Mouse (Mus musculus) lung, embryonic 15.5 days (tissue): ENCODE results near the gene Zbtb8os. TPM values are rescaled to one million over a fixed set of nuclear protein-coding genes. Genes with fewer than 3 reads are reported as not detected.
A peak's percentile ranks its signal among the peaks of the same experiment; 100 is the strongest.

ENCODE experiments used
- ATAC-seq: fragments of 200-750 bp; cut with Nextera tagmentation; 2 replicates; pipeline ENCODE4 v1.8.0; 2017; ENCODE audit warnings: moderate number of reproducible peaks, borderline replicate concordance; ENCODE audit not compliant: low FRiP score, low TSS enrichment; ENCODE audit errors: extremely low read depth
- H3K27ac ChIP-seq: fragments of 300-500 bp; sonication (generic); 2 replicates; pipeline ENCODE4 v1.5.1; 2015; ENCODE audit warnings: moderate library complexity, mild to moderate bottlenecking, inconsistent platforms
- H3K27me3 ChIP-seq: fragments of 300-500 bp; sonication (generic); 2 replicates; pipeline ENCODE4 v1.6.1; 2015; ENCODE audit warnings: inconsistent platforms
- H3K36me3 ChIP-seq: fragments of 300-500 bp; sonication (generic); 2 replicates; pipeline ENCODE4 v1.6.1; 2015; ENCODE audit warnings: inconsistent platforms
- H3K4me1 ChIP-seq: fragments of 300-500 bp; sonication (generic); 2 replicates; pipeline ENCODE4 v1.6.1; 2015; ENCODE audit warnings: inconsistent platforms
- H3K4me2 ChIP-seq: fragments of 300-500 bp; sonication (generic); 2 replicates; pipeline ENCODE4 v1.6.1; 2015; ENCODE audit warnings: inconsistent platforms, mild to moderate bottlenecking, moderate library complexity
- H3K4me3 ChIP-seq: fragments of 300-500 bp; sonication (generic); 2 replicates; pipeline ENCODE4 v1.5.1; 2015; ENCODE audit warnings: mild to moderate bottlenecking, inconsistent platforms
- H3K9ac ChIP-seq: fragments of 300-500 bp; sonication (generic); 2 replicates; pipeline ENCODE4 v1.6.1; 2015; ENCODE audit warnings: inconsistent platforms
- H3K9me3 ChIP-seq: fragments of 300-500 bp; sonication (generic); 2 replicates; pipeline ENCODE4 v1.6.1; 2016; ENCODE audit warnings: inconsistent platforms
- WGBS: fragments of 180-500 bp; shearing (Covaris S2); methylation state at CpG from one replicate; pipeline ENCODE4 v1.1.7; 2015; 5-methylcytosine and 5-hydroxymethylcytosine counted together
- polyA plus RNA-seq: library from polyadenylated mRNA; unstranded; fragments of >200 nt; fragmentation: Nextera tagmentation; extraction: Ambion mirVana; gene quantifications from 2 replicates; pipeline ENCODE4 v1.2.1, GENCODE M21; 2015

Gene Zbtb8os
- polyA plus RNA-seq, 1 experiment from 2014 or later, result 44.0 TPM

DNA sequence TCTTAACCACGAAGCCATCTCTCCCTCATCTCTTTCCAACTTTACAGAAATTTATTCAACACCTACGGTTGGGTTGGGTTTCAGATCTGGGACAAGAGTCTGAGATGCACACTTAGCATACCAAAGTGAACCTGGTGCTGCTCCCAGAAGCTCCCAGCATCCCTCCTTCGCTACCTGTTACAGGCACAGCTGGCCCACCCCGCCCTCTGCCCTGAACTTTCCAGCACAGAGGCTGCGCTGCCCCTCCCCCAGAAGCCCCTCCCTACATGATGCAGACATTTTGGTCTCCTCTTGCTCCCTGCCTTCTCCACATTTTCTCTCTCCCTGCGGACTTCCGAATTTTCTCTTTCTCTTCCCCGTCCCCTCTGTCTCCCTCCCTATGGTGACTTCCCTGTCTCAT lies 45.7 kb downstream of the Zbtb8os start:
- H3K4me2 ChIP-seq, result no peak overlapping the region
- H3K27me3 ChIP-seq, result no peaks in the 10 kb centered on the region
- H3K9me3 ChIP-seq, result no peaks in the 10 kb centered on the region
- no peak for ATAC-seq
- H3K9ac ChIP-seq, result no peak overlapping the region
- no peak overlapping the region for H3K27ac ChIP-seq
- no peak overlapping the region for H3K4me3 ChIP-seq
- 71% methylated on average over 8 of the region's 8 CpGs for WGBS
- H3K36me3 ChIP-seq, result no peaks in the 10 kb centered on the region
- H3K4me1 ChIP-seq, result peaks cover 19% of the 10 kb centered on the region

DNA sequence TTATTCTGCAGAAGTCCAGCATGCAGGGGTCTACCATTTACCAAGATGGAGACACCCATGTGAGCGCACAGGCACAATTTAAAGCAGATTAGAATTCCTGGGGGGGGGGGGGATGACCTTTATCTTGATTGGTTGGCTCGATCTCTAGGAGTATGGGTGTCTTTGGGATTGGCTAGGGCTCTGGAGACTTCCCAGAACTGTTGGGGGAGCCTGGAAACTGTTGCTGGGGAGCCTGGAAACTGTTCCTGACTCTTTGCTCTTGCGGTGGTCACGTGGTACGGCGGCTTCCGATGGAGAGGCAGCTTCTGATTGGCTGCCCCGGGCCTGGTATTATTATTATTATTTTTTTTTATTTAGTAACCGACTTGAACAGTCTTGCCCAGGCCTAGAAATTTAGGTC lies 46.5 kb downstream of the Zbtb8os start:
- Histone ChIP-seq H3K36me3 (no peaks in the 10 kb centered on the region), H3K4me1 (peaks cover 14% of the 10 kb centered on the region), H3K27ac (no peak overlapping the region), H3K9me3 (no peaks in the 10 kb centered on the region), H3K4me3 (no peak overlapping the region), H3K4me2 (no peak overlapping the region), H3K27me3 (no peaks in the 10 kb centered on the region), H3K9ac (no peak overlapping the region)
- 90% methylated on average over 9 of the region's 9 CpGs for WGBS
- no peak for ATAC-seq

DNA sequence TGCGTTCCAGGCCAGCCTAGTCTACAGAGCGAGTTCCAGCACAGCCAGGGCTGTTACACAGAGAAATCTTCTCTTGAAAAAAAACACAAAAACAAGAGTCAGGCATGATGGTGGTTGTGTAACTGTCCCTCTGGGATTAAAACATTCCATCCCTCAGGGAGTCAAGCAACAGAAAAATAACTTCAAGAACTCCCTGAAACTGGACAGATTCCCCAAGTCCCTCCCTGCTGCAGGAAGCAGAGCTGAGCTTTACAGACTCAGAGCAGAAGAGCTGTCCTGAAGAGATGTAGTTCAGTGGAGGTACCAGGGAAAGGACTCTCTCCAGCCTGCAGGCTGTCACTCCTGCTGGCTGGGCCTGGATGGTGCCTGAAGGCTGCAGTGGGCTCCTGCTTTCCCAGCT lies 47.0 kb downstream of the Zbtb8os start:
- Histone ChIP-seq H3K9ac (no peak overlapping the region), H3K4me1 (peaks cover 14% of the 10 kb centered on the region), H3K27me3 (no peaks in the 10 kb centered on the region), H3K4me2 (no peak overlapping the region), H3K27ac (0 out of 2 replicates have a peak overlapping the region, but pooled peaks have one; percentile 21), H3K9me3 (no peaks in the 10 kb centered on the region), H3K4me3 (no peak overlapping the region), H3K36me3 (no peaks in the 10 kb centered on the region)
- 90% methylated on average over 2 of the region's 2 CpGs for WGBS
- no peak for ATAC-seq

DNA sequence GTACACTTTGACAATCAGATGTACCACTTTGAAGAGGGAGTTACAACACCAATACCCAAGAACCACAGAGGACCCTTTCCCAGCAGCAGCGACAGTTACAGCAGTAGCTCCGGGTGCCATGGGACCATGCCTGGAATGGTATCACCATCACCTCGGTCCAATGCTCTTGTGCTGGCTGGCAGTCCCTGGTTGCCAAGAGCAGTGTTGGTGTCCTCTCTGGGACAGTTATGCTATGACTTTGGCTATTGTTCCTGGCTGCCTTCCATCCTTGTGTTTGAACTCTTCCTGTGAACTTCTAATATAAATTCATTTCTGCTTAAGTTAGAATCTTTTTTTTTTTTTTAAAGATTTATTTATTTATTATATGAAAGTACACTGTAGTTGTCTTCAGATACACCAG lies 48.1 kb downstream of the Zbtb8os start:
- Histone ChIP-seq H3K36me3 (no peaks in the 10 kb centered on the region), H3K27me3 (no peaks in the 10 kb centered on the region), H3K9ac (no peak overlapping the region), H3K4me3 (no peak overlapping the region), H3K4me1 (peaks cover 14% of the 10 kb centered on the region), H3K27ac (peak overlapping the region; percentile 89; the same call in 1 of the 2 replicates), H3K9me3 (no peaks in the 10 kb centered on the region), H3K4me2 (no peak overlapping the region)
- ATAC-seq, result no peak; the same call in 1 of the 2 replicates
- WGBS, result 62% methylated on average over 3 of the region's 3 CpGs

DNA sequence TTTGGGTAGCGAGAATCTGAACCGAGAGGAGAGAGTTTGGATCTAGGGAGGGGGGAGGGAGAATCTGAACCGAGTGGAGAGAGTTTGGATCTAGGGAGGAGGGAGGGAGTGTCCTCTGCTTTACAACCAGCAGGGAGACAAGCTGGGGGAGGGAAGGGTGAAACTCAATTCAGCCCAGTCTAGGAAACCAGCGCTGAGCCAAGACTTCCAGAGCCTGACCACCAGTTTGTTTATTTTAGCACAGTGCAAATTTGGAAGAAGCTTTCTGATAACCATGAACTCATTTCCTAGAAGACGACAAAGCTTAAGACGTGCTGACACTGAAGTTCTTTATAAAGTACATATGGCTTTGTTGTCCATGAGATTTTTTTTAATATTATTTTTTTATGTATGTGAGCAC lies 48.9 kb downstream of the Zbtb8os start:
- no peaks in the 10 kb centered on the region for H3K36me3 ChIP-seq
- H3K9me3 ChIP-seq, result no peaks in the 10 kb centered on the region
- H3K9ac ChIP-seq, result no peak overlapping the region
- peak; percentile 92 for ATAC-seq
- H3K27me3 ChIP-seq, result no peaks in the 10 kb centered on the region
- H3K4me1 ChIP-seq, result peaks cover 14% of the 10 kb centered on the region
- H3K4me3 ChIP-seq, result no peak overlapping the region
- H3K27ac ChIP-seq, result peak overlapping the region; percentile 89
- H3K4me2 ChIP-seq, result peak overlapping the region; percentile 32; the same call in 1 of the 2 replicates
- WGBS, result 8% methylated on average over 6 of the region's 6 CpGs

DNA sequence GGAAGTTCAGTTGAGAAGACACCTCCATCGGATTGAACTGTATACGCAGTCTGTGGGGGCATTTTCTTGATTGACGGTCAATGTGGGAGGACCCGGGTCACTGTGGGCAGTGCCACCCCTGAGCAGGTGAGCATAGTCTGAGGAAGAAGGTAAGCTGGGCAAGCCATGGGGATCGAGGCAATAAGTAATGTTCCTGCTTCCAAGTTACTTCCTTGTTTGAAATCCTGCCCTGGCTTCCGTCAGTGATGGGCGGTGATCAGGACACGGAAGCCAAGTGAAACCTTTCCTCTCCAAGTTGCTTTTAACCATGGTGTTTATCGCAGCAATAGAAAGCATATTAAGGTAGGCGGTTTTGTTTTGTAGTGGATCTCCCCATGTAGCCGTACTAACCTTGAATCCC lies 50.2 kb downstream of the Zbtb8os start:
- Histone ChIP-seq H3K4me1 (peaks cover 14% of the 10 kb centered on the region), H3K36me3 (no peaks in the 10 kb centered on the region), H3K4me2 (no peak overlapping the region), H3K27me3 (no peaks in the 10 kb centered on the region), H3K4me3 (no peak overlapping the region), H3K9me3 (no peaks in the 10 kb centered on the region), H3K9ac (no peak overlapping the region), H3K27ac (no peak overlapping the region)
- ATAC-seq, result no peak
- WGBS, result 79% methylated on average over 11 of the region's 11 CpGs

DNA sequence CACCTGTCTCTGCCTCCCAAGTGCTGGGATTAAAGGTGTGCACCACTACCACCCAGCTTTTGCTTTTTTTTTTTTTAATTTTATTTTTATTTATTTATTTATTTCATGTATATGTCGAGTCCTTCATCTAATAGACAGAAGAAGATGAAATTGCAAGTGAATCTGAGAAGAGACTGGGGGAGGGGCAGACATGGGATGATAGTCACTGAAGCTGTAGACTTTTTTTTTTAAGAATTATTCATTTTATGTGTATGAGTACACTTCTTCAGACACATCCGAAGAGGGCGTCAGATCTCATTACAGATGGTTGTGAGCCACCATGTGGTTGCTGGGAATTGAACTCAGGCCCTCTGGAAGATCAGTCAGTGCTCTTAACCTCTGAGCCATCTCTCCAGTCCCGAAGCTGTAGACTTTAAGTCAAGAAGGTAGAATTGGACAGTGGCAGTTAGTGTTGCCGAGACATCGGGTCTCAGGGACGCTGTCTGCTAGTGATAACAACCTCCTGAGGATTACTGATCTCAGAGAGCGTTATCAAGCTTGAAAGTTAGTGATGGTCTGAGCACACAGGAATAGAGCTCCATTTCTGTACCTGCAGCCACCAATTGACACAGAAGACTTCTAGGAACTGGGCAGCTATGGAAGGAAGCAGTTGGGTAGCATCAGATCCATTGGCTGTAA lies 50.9 kb downstream of the Zbtb8os start:
- Histone ChIP-seq H3K4me3 (no peak overlapping the region), H3K4me1 (peaks cover 17% of the 10 kb centered on the region), H3K27ac (no peak overlapping the region), H3K4me2 (no peak overlapping the region), H3K9ac (no peak overlapping the region), H3K27me3 (no peaks in the 10 kb centered on the region), H3K36me3 (no peaks in the 10 kb centered on the region), H3K9me3 (no peaks in the 10 kb centered on the region)
- 87% methylated on average over 8 of the region's 8 CpGs for WGBS
- no peak for ATAC-seq

DNA sequence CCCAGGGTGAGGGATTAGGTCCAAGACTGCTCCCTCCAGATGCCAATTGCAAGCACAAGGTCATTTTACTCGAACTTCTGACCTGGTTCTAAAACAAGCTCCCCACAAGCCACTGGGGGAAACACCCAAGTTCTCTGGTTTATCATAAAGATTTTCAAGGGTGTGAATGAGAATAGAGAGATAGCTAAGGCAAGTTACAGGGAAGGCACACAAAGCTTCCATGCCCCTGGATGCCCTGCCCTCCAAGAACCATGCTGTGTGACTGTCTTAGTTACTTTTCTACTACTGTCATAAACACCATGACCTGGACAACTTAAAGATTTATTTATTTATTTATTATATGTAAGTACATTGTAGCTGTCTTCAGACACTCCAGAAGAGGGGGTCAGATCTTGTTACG lies 51.5 kb downstream of the Zbtb8os start:
- Histone ChIP-seq H3K36me3 (no peaks in the 10 kb centered on the region), H3K4me1 (peaks cover 17% of the 10 kb centered on the region), H3K27me3 (no peaks in the 10 kb centered on the region), H3K4me3 (no peak overlapping the region), H3K9me3 (no peaks in the 10 kb centered on the region), H3K27ac (no peak overlapping the region), H3K4me2 (no peak overlapping the region), H3K9ac (no peak overlapping the region)
- WGBS, result 65% methylated on average over 2 of the region's 2 CpGs
- ATAC-seq, result no peak

DNA sequence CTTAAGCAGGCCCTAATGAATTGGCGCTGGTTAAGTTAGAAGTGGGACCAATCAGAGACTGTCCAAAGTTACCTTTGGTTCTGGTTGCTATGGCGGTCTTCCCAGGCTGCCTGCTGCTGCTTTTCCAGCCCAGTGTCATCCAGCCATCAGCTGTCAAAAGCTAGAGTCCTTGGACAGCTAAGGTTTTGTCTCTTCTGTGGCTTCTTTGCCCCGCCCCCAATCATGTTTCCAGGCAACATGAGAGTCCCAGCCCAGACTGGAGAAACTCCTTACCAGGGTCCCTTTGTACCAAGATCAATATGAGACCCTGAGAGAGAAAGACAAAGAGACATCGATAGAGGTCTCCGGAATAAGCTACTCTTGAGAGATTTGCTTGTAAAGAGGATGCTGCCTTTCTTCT lies 52.9 kb downstream of the Zbtb8os start:
- H3K9ac ChIP-seq, result no peak overlapping the region
- H3K36me3 ChIP-seq, result no peaks in the 10 kb centered on the region
- no peak for ATAC-seq
- H3K9me3 ChIP-seq, result no peaks in the 10 kb centered on the region
- no peak overlapping the region for H3K4me2 ChIP-seq
- H3K4me3 ChIP-seq, result no peak overlapping the region
- peaks cover 15% of the 10 kb centered on the region for H3K4me1 ChIP-seq
- no peaks in the 10 kb centered on the region for H3K27me3 ChIP-seq
- 81% methylated on average over 5 of the region's 5 CpGs for WGBS
- no peak overlapping the region for H3K27ac ChIP-seq

DNA sequence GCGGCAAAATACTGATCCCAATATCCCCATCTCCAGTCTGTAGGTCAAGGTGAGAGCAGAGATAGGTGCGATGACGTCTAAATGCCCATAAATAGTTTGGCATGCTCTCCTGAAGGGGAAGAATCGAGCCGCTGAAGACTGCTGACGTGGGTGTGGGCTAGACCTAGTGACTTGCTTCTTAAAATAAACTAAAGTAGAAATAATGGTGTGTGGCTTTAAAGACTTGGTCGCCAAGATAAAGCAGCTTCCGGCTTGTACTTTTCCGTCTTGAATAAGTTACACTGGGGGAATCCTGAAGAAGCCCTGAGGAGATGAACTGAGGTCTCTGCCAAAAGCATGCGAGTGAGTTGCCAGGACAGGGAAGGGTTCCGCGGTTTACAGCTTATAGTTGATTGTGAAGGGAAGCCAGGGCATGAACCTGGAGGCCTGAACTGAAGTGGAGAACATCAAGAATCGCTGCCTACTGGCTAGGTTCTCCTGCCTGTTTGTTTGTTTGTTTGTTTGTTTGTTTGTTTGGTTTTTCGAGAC lies 54.8 kb downstream of the Zbtb8os start:
- Histone ChIP-seq H3K4me3 (no peak overlapping the region), H3K4me1 (peaks cover 3% of the 10 kb centered on the region; the same call in 1 of the 2 replicates), H3K9ac (no peak overlapping the region), H3K27me3 (no peaks in the 10 kb centered on the region), H3K27ac (no peak overlapping the region), H3K36me3 (no peaks in the 10 kb centered on the region), H3K9me3 (no peaks in the 10 kb centered on the region), H3K4me2 (no peak overlapping the region)
- no peak for ATAC-seq
- WGBS, result 58% methylated on average over 14 of the region's 14 CpGs

DNA sequence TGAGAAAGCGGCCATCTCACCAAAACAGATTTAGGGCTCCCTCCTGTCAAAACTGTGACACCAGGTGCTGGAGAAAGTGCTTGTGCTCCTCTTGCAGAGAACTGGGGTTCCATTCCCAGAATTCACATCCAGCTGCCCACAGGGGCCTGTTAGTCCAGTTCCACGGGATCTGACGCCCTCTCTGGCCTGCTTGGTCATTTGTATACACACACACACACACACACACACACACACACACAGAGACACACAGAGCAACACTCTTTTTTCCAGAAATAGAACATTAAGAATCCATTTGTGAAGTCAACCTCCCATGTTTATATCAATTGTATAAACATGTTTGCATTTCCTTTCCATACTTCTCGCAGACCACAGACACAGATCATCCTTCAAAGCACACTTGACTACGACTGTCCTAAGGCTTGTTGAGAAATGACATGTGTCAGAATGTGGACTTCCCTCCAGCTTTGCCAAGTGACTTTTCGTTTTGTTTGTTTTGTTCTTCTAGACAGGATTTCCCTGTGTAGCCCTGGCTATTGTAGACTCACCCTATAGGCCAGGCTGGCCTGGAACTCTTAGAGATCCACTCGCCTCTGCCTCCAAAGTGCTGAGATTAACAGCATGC lies 55.6 kb downstream of the Zbtb8os start:
- no peak overlapping the region for H3K4me2 ChIP-seq
- peak overlapping the region; percentile 24; the same call in 1 of the 2 replicates for H3K27ac ChIP-seq
- H3K9me3 ChIP-seq, result no peaks in the 10 kb centered on the region
- peaks cover 3% of the 10 kb centered on the region; the same call in 1 of the 2 replicates for H3K4me1 ChIP-seq
- no peaks in the 10 kb centered on the region for H3K27me3 ChIP-seq
- no peaks in the 10 kb centered on the region for H3K36me3 ChIP-seq
- 48% methylated on average over 7 of the region's 7 CpGs for WGBS
- H3K9ac ChIP-seq, result no peak overlapping the region
- peak; percentile 46; the same call in 1 of the 2 replicates for ATAC-seq
- H3K4me3 ChIP-seq, result no peak overlapping the region

DNA sequence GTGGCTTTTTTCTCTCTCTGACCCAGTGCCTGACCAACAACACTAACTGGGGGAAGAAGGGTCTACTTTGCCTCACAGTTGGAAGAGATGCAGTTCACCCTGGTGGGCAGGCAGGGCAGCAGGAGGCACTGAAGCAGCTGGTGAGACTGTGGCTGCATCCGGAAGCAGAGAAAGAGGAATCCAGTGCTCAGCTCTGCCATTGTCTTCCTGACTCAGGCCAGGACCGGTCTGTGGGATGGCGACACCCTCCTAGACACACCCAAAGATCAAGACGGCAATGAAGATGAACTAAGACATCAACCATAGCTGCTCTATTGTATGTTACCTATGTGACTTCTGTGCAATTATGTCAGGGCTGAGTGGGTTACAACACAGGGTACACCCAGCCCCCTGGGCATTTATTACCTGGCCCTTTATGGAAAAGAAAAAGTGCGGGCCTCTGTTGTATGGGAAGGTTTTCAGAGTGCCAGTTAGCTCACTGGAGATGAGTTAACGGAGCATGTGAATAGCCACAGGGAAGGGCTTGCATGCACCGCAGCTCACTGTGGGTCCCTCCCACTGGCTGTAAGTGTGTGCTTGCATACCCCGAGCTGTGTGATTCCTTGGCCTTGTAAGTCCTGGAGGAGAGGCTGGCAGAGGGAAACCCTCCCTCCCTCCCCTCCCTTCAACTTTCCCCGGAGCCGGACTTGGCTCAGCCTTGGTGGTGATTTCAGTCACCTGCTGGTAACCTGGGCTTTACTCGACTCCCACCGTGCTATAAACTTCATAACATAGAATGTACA lies 58.8 kb downstream of the Zbtb8os start:
- no peak for ATAC-seq
- H3K4me1 ChIP-seq, result peaks cover 3% of the 10 kb centered on the region; the same call in 1 of the 2 replicates
- WGBS, result 34% methylated on average over 12 of the region's 12 CpGs
- H3K27ac ChIP-seq, result no peak overlapping the region
- no peaks in the 10 kb centered on the region for H3K36me3 ChIP-seq
- no peaks in the 10 kb centered on the region for H3K9me3 ChIP-seq
- H3K27me3 ChIP-seq, result no peaks in the 10 kb centered on the region
- H3K4me2 ChIP-seq, result no peak overlapping the region
- H3K9ac ChIP-seq, result no peak overlapping the region
- no peak overlapping the region for H3K4me3 ChIP-seq
